Mouse (Mus musculus): ENCODE measurements at regions not wholly inside any gene's neighbourhood (a gene's known extent, or its start where the extent isn't known, plus 50 kb on each side); places are given as distances from the start of the nearest gene placed in this dataset.
"Not testable (repeated sequence)": the region's sequence is repeated elsewhere in the genome, so short reads cannot be mapped to it uniquely, and the experiment has no call there.

GRCm38 (mm10) chr1:184187582-184187981, 153.5 kb upstream of the 1700056E22Rik start:
- H3K27ac ChIP-seq (ENCODE audit: insufficient read depth, low read depth, low read length, poor library complexity, severe bottlenecking) = no peak overlapping the region
- no peaks in the 10 kb centered on the region for H3K9me3 ChIP-seq (ENCODE audit: control insufficient read depth, insufficient read depth, low read depth, low read length)
- H3K36me3 ChIP-seq (ENCODE audit: control insufficient read depth, insufficient read depth, low read length, poor library complexity, severe bottlenecking) = no peaks in the 10 kb centered on the region
- in situ Hi-C loops (cut with MboI; ENCODE audit: low sequenced_read_pairs in 2 of 2, unreplicated experiment in 2 of 2) = no loop called here
- peak; percentile 1 for DNase-seq (ENCODE audit: low read depth, low spot score)
- no peak overlapping the region for H3K4me3 ChIP-seq (ENCODE audit: insufficient read depth in 1 of 2, low read depth in 1 of 2, low read length in 2 of 2, poor library complexity in 1 of 2, severe bottlenecking in 1 of 2)
- no peaks in the 10 kb centered on the region for H3K4me1 ChIP-seq (ENCODE audit: control insufficient read depth in 2 of 2, insufficient read depth in 2 of 2, low read length in 2 of 2, poor library complexity in 1 of 2)
- TF ChIP-seq CHD2 (IDR thresholded peaks at IDR 0.05; ENCODE audit: low read depth, low read length) = no peak
- TF ChIP-seq ZC3H11A (IDR thresholded peaks at IDR 0.05; ENCODE audit: borderline replicate concordance, low read depth, low read length) = no peak
- no peak for TF ChIP-seq HCFC1 (IDR thresholded peaks at IDR 0.05; ENCODE audit: borderline replicate concordance, insufficient read depth, low read length)
- TF ChIP-seq ZNF384 (IDR thresholded peaks at IDR 0.05; ENCODE audit: low read depth, low read length) = no peak
- TF ChIP-seq MAFK (IDR thresholded peaks at IDR 0.05; ENCODE audit: insufficient read depth, low read depth, low read length) = no peak
- no peak overlapping the region for H3K9ac ChIP-seq (ENCODE audit: insufficient read depth, low read depth, low read length, poor library complexity, severe bottlenecking)

GRCm38 (mm10) chr1:184182163-184182562, 148.1 kb upstream of the 1700056E22Rik start:
- Histone ChIP-seq H3K4me3 (ENCODE audit: insufficient read depth in 1 of 2, low read depth in 1 of 2, low read length in 2 of 2, poor library complexity in 1 of 2, severe bottlenecking in 1 of 2) (no peak overlapping the region), H3K36me3 (ENCODE audit: control insufficient read depth, insufficient read depth, low read length, poor library complexity, severe bottlenecking) (no peaks in the 10 kb centered on the region), H3K4me1 (ENCODE audit: control insufficient read depth in 2 of 2, insufficient read depth in 2 of 2, low read length in 2 of 2, poor library complexity in 1 of 2) (no peaks in the 10 kb centered on the region), H3K27ac (ENCODE audit: insufficient read depth, low read depth, low read length, poor library complexity, severe bottlenecking) (no peak overlapping the region), H3K9me3 (ENCODE audit: control insufficient read depth, insufficient read depth, low read depth, low read length) (no peaks in the 10 kb centered on the region), H3K9ac (ENCODE audit: insufficient read depth, low read depth, low read length, poor library complexity, severe bottlenecking) (no peak overlapping the region)
- TF ChIP-seq MAFK (IDR thresholded peaks at IDR 0.05; ENCODE audit: insufficient read depth, low read depth, low read length) = no peak
- TF ChIP-seq CHD2 (IDR thresholded peaks at IDR 0.05; ENCODE audit: low read depth, low read length) = no peak
- no peak for TF ChIP-seq ZNF384 (IDR thresholded peaks at IDR 0.05; ENCODE audit: low read depth, low read length)
- no peak for TF ChIP-seq ZC3H11A (IDR thresholded peaks at IDR 0.05; ENCODE audit: borderline replicate concordance, low read depth, low read length)
- no peak for TF ChIP-seq HCFC1 (IDR thresholded peaks at IDR 0.05; ENCODE audit: borderline replicate concordance, insufficient read depth, low read length)
- DNase-seq (ENCODE audit: low read depth, low spot score) = no peak
- in situ Hi-C loops (cut with MboI; ENCODE audit: low sequenced_read_pairs in 2 of 2, unreplicated experiment in 2 of 2) = no loop called here

GRCm38 (mm10) chr1:184174416-184174815, 140.3 kb upstream of the 1700056E22Rik start:
- DNase-seq (ENCODE audit: low read depth, low spot score) = not testable (repeated sequence)

GRCm38 (mm10) chr1:184173739-184174138, 139.6 kb upstream of the 1700056E22Rik start:
- no peak overlapping the region for H3K9ac ChIP-seq (ENCODE audit: insufficient read depth, low read depth, low read length, poor library complexity, severe bottlenecking)
- TF ChIP-seq CHD2 (IDR thresholded peaks at IDR 0.05; ENCODE audit: low read depth, low read length) (no peak), ZC3H11A (IDR thresholded peaks at IDR 0.05; ENCODE audit: borderline replicate concordance, low read depth, low read length) (no peak), MAFK (IDR thresholded peaks at IDR 0.05; ENCODE audit: insufficient read depth, low read depth, low read length) (no peak), ZNF384 (IDR thresholded peaks at IDR 0.05; ENCODE audit: low read depth, low read length) (no peak), HCFC1 (IDR thresholded peaks at IDR 0.05; ENCODE audit: borderline replicate concordance, insufficient read depth, low read length) (no peak)
- no peaks in the 10 kb centered on the region for H3K36me3 ChIP-seq (ENCODE audit: control insufficient read depth, insufficient read depth, low read length, poor library complexity, severe bottlenecking)
- no peak overlapping the region for H3K27ac ChIP-seq (ENCODE audit: insufficient read depth, low read depth, low read length, poor library complexity, severe bottlenecking)
- no peaks in the 10 kb centered on the region for H3K9me3 ChIP-seq (ENCODE audit: control insufficient read depth, insufficient read depth, low read depth, low read length)
- no peak for DNase-seq (ENCODE audit: low read depth, low spot score)
- no peaks in the 10 kb centered on the region for H3K4me1 ChIP-seq (ENCODE audit: control insufficient read depth in 2 of 2, insufficient read depth in 2 of 2, low read length in 2 of 2, poor library complexity in 1 of 2)
- no peak overlapping the region for H3K4me3 ChIP-seq (ENCODE audit: insufficient read depth in 1 of 2, low read depth in 1 of 2, low read length in 2 of 2, poor library complexity in 1 of 2, severe bottlenecking in 1 of 2)
- in situ Hi-C loops (cut with MboI; ENCODE audit: low sequenced_read_pairs in 2 of 2, unreplicated experiment in 2 of 2) = no loop called here

More at GRCm38 (mm10) chr1:184174416-184174815, 140.3 kb upstream of the 1700056E22Rik start:
- H3K9ac ChIP-seq (ENCODE audit: insufficient read depth, low read depth, low read length, poor library complexity, severe bottlenecking); in situ Hi-C loops (cut with MboI; ENCODE audit: low sequenced_read_pairs in 2 of 2, unreplicated experiment in 2 of 2); H3K4me1 ChIP-seq (ENCODE audit: control insufficient read depth in 2 of 2, insufficient read depth in 2 of 2, low read length in 2 of 2, poor library complexity in 1 of 2); H3K4me3 ChIP-seq (ENCODE audit: insufficient read depth in 1 of 2, low read depth in 1 of 2, low read length in 2 of 2, poor library complexity in 1 of 2, severe bottlenecking in 1 of 2); H3K9me3 ChIP-seq (ENCODE audit: control insufficient read depth, insufficient read depth, low read depth, low read length); H3K27ac ChIP-seq (ENCODE audit: insufficient read depth, low read depth, low read length, poor library complexity, severe bottlenecking); H3K36me3 ChIP-seq (ENCODE audit: control insufficient read depth, insufficient read depth, low read length, poor library complexity, severe bottlenecking): not testable (repeated sequence)

- Histone ChIP-seq H3K4me1 (ENCODE audit: control insufficient read depth in 2 of 2, insufficient read depth in 2 of 2, low read length in 2 of 2, poor library complexity in 1 of 2) (no peaks in the 10 kb centered on the region), H3K4me3 (ENCODE audit: insufficient read depth in 1 of 2, low read depth in 1 of 2, low read length in 2 of 2, poor library complexity in 1 of 2, severe bottlenecking in 1 of 2) (no peak overlapping the region), H3K36me3 (ENCODE audit: control insufficient read depth, insufficient read depth, low read length, poor library complexity, severe bottlenecking) (no peaks in the 10 kb centered on the region), H3K27ac (ENCODE audit: insufficient read depth, low read depth, low read length, poor library complexity, severe bottlenecking) (no peak overlapping the region), H3K9me3 (ENCODE audit: control insufficient read depth, insufficient read depth, low read depth, low read length) (no peaks in the 10 kb centered on the region), H3K9ac (ENCODE audit: insufficient read depth, low read depth, low read length, poor library complexity, severe bottlenecking) (no peak overlapping the region; the same call in 1 of the 2 replicates)
- in situ Hi-C loops (cut with MboI; ENCODE audit: low sequenced_read_pairs in 2 of 2, unreplicated experiment in 2 of 2) = no loop called here
- no peak for DNase-seq (ENCODE audit: low read depth, low spot score)
- TF ChIP-seq HCFC1 (IDR thresholded peaks at IDR 0.05; ENCODE audit: borderline replicate concordance, insufficient read depth, low read length) (no peak), ZC3H11A (IDR thresholded peaks at IDR 0.05; ENCODE audit: borderline replicate concordance, low read depth, low read length) (no peak), MAFK (IDR thresholded peaks at IDR 0.05; ENCODE audit: insufficient read depth, low read depth, low read length) (no peak), ZNF384 (IDR thresholded peaks at IDR 0.05; ENCODE audit: low read depth, low read length) (no peak), CHD2 (IDR thresholded peaks at IDR 0.05; ENCODE audit: low read depth, low read length) (no peak)
These were observed 138.9 kb upstream of the 1700056E22Rik start for GRCm38 (mm10) chr1:184172986-184173385.
